8 mouse cellular contexts compared by ENCODE assay signal in the genomic region with DNA sequence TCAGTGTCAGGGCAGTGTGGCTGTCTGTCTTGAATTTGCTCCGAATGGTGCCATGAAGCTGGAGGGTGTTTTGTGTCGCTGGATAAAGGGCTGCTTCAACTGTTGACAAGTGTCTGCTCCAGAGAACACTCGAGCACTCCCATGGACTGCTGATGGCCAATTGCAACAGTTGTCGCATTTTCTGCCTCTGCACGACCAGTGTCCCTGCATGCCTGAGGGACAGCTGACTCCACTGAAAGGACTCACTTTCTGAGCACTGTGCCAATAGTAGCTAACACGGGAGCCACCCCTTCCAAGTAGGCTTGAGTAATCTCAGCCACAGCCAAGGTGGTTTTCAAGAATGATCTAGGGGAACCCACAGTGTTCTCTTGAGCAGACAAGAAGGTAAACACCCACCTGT. TPM values are rescaled to one million over a fixed set of nuclear protein-coding genes. Genes with fewer than 3 reads are reported as not detected.
DNase-seq lines count a peak whose midpoint lies in the region; ATAC-seq and TF ChIP-seq lines count a peak whose summit lies in the region.

No protein-coding gene starts in this region.

- TF ChIP-seq POLR2A in heart, adult 2 months (IDR thresholded peaks at IDR 0.05; ENCODE audit: insufficient read depth, low read depth, low read length), result peak; percentile 14; the same call in 1 of the 2 replicates

- no peaks in the 10 kb centered on the region for H3K9me3 ChIP-seq in embryonic facial prominence, embryonic 14.5 days (ENCODE audit: control insufficient read depth, low read length)
- no peaks in the 10 kb centered on the region for H3K9me3 ChIP-seq in hindbrain, postnatal 0 days (ENCODE audit: low read length)
- no peaks in the 10 kb centered on the region for H3K9me3 ChIP-seq in neural tube, embryonic 15.5 days (replicated peaks)

- no peak for ATAC-seq in embryonic facial prominence, embryonic 14.5 days (ENCODE audit: low read depth)
- ATAC-seq in hindbrain, postnatal 0 days, result peak; percentile 22; the same call in 1 of the 2 replicates
- no peak for ATAC-seq in neural tube, embryonic 15.5 days (ENCODE audit: low FRiP score)
- ATAC-seq in cerebellum, adult (ENCODE audit: insufficient number of reproducible peaks, low FRiP score, low TSS enrichment), result no peak

- peak overlapping the region; percentile 76 for H3K4me2 ChIP-seq in embryonic facial prominence, embryonic 14.5 days (ENCODE audit: low read depth, low read length)
- no peak overlapping the region for H3K4me2 ChIP-seq in hindbrain, postnatal 0 days (ENCODE audit: low read depth, low read length)
- H3K4me2 ChIP-seq in neural tube, embryonic 15.5 days, result peak overlapping the region; percentile 95

- H3K27ac ChIP-seq in heart, adult 2 months, result peak overlapping the region; percentile 69
- H3K27ac ChIP-seq in embryonic facial prominence, embryonic 14.5 days (replicated peaks; ENCODE audit: low read depth, low read length), result peak overlapping the region; percentile 91; the same call in 1 of the 2 replicates
- H3K27ac ChIP-seq in hindbrain, postnatal 0 days, result no peak overlapping the region
- H3K27ac ChIP-seq in neural tube, embryonic 15.5 days (replicated peaks), result no peak overlapping the region

- H3K4me1 ChIP-seq in heart, adult 2 months (ENCODE audit: control insufficient read depth, insufficient read depth, low read length), result peaks cover 17% of the 10 kb centered on the region
- H3K4me1 ChIP-seq in embryonic facial prominence, embryonic 14.5 days (ENCODE audit: control insufficient read depth, insufficient read depth, low read length), result peaks cover 22% of the 10 kb centered on the region
- peaks cover 14% of the 10 kb centered on the region for H3K4me1 ChIP-seq in hindbrain, postnatal 0 days (ENCODE audit: insufficient read depth, low read length)
- H3K4me1 ChIP-seq in neural tube, embryonic 15.5 days, result peaks cover 26% of the 10 kb centered on the region

- peak overlapping the region; percentile 27; the same call in 1 of the 2 replicates for H3K9ac ChIP-seq in heart, adult 2 months (ENCODE audit: low read depth, low read length)
- peak overlapping the region; percentile 80; the same call in 1 of the 2 replicates for H3K9ac ChIP-seq in embryonic facial prominence, embryonic 14.5 days (ENCODE audit: low read depth, low read length)
- H3K9ac ChIP-seq in hindbrain, postnatal 0 days (replicated peaks; ENCODE audit: low read length), result no peak overlapping the region
- H3K9ac ChIP-seq in neural tube, embryonic 15.5 days (replicated peaks), result no peak overlapping the region

- TF ChIP-seq EP300 in heart, adult 2 months (IDR thresholded peaks at IDR 0.05; ENCODE audit: insufficient read depth, low read depth, low read length), result no peak

- no peaks in the 10 kb centered on the region for H3K27me3 ChIP-seq in heart, adult 2 months (ENCODE audit: control insufficient read depth, insufficient read depth, low read length)
- H3K27me3 ChIP-seq in embryonic facial prominence, embryonic 14.5 days (replicated peaks; ENCODE audit: control insufficient read depth, insufficient read depth, low read length), result no peaks in the 10 kb centered on the region
- H3K27me3 ChIP-seq in hindbrain, postnatal 0 days (ENCODE audit: insufficient read depth, low read length), result no peaks in the 10 kb centered on the region
- 0 out of 2 replicates have a peak, but pooled peaks cover 6% of the 10 kb centered on the region for H3K27me3 ChIP-seq in neural tube, embryonic 15.5 days (replicated peaks)

- peaks cover 4% of the 10 kb centered on the region for H3K36me3 ChIP-seq in heart, adult 2 months (ENCODE audit: control insufficient read depth, insufficient read depth, low read length)
- no peaks in the 10 kb centered on the region for H3K36me3 ChIP-seq in embryonic facial prominence, embryonic 14.5 days (ENCODE audit: control insufficient read depth, insufficient read depth, low read length)
- H3K36me3 ChIP-seq in hindbrain, postnatal 0 days (ENCODE audit: insufficient read depth, low read length), result no peaks in the 10 kb centered on the region
- H3K36me3 ChIP-seq in neural tube, embryonic 15.5 days, result no peaks in the 10 kb centered on the region

- intact Hi-C loops in heart, adult 2 months (cut with DNase I), result loop anchor here (2.0 kb wide), 1 partner anchor 23 kb away; no protein-coding TSS in a partner anchor

- peak in 1 of 2 experiments; percentile 35 for DNase-seq in heart, adult 2 months
- DNase-seq in heart, adult 8-10 months (ENCODE audit: low spot score), result no peak
- peak; percentile 62 for DNase-seq in embryonic facial prominence, embryonic 14.5 days (ENCODE audit: low spot score)
- peak; percentile 33 for DNase-seq in hindbrain, postnatal 0 days (ENCODE audit: low spot score)
- DNase-seq in retina, postnatal 1 day, result no peak
- no peak for DNase-seq in yolk sac, embryonic 10.5 days (ENCODE audit: low spot score)

- H3K4me3 ChIP-seq in heart, adult 2 months, result peak overlapping the region; percentile 61; the same call in 1 of the 2 replicates
- H3K4me3 ChIP-seq in embryonic facial prominence, embryonic 14.5 days (ENCODE audit: low read depth, low read length), result peak overlapping the region; percentile 59
- no peak overlapping the region for H3K4me3 ChIP-seq in hindbrain, postnatal 0 days (ENCODE audit: low read length)
- H3K4me3 ChIP-seq in neural tube, embryonic 15.5 days (replicated peaks), result no peak overlapping the region

- WGBS in heart, adult 2 months, result 33% methylated on average over 6 of the region's 6 CpGs
- WGBS in embryonic facial prominence, embryonic 14.5 days, result 37% methylated on average over 6 of the region's 6 CpGs
- 47% methylated on average over 6 of the region's 6 CpGs for WGBS in hindbrain, postnatal 0 days
- 69% methylated on average over 6 of the region's 6 CpGs for WGBS in neural tube, embryonic 15.5 days

- H3K79me2 ChIP-seq in heart, adult 2 months (replicated peaks; ENCODE audit: control insufficient read depth, insufficient read depth, low read length), result peaks cover 3% of the 10 kb centered on the region

- no peak for TF ChIP-seq CTCF in heart, adult 2 months (IDR thresholded peaks at IDR 0.05)
- no peak for TF ChIP-seq CTCF in hindbrain, postnatal 0 days (IDR thresholded peaks at IDR 0.05; ENCODE audit: low read depth)

RNA-seq across cellular contexts. Expression of gene Pakap, which starts 1.7 kb away (rescaled TPM):
- 10 to 100 TPM; 33.7 to 35.2 TPM for total RNA-seq in heart, adult 2 months (2021)
- 3.3 and 7.6 TPM in 2 replicates for polyA plus RNA-seq in heart, adult 2 months (2012; rRNA removed)
- 10 to 100 TPM; 29.2 to 44.2 (median 39.5) TPM for total RNA-seq in heart, adult 8-10 months (2022)
- 25.4 and 27.7 TPM in 2 replicates for polyA plus RNA-seq in embryonic facial prominence, embryonic 14.5 days (2014; fragmentation: Nextera tagmentation; extraction: Ambion mirVana)
- total RNA-seq in hindbrain, postnatal 0 days (2014; rRNA removed), result 7.5 and 9.7 TPM in 2 replicates
- 13.1 and 14.3 TPM in 2 replicates for polyA plus RNA-seq in hindbrain, postnatal 0 days (2015; fragmentation: Nextera tagmentation; extraction: Ambion mirVana)
- 10.4 and 15.8 TPM in 2 replicates for polyA plus RNA-seq in neural tube, embryonic 15.5 days (2015; fragmentation: Nextera tagmentation; extraction: Ambion mirVana)

Comparison
In these comparisons a context has a peak if more than half of its experiments do, and no peak if none do; other contexts are left out.
1. DNase-seq: peak in embryonic facial prominence, embryonic 14.5 days (single experiment) and hindbrain, postnatal 0 days (single experiment); none in heart, adult 8-10 months (single experiment), retina, postnatal 1 day (single experiment) and yolk sac, embryonic 10.5 days (single experiment).
2. H3K27ac ChIP-seq: peak in heart, adult 2 months (single experiment) and embryonic facial prominence, embryonic 14.5 days (single experiment); none in hindbrain, postnatal 0 days (single experiment) and neural tube, embryonic 15.5 days (single experiment).
3. H3K4me3 ChIP-seq: peak in heart, adult 2 months (single experiment) and embryonic facial prominence, embryonic 14.5 days (single experiment); none in hindbrain, postnatal 0 days (single experiment) and neural tube, embryonic 15.5 days (single experiment).
4. H3K9ac ChIP-seq: peak in heart, adult 2 months (single experiment) and embryonic facial prominence, embryonic 14.5 days (single experiment); none in hindbrain, postnatal 0 days (single experiment) and neural tube, embryonic 15.5 days (single experiment).